Mouse (Mus musculus) neural tube, embryonic 11.5 days (tissue): ENCODE data around the gene Dhx34. TPM values are rescaled to one million over a fixed set of nuclear protein-coding genes. Genes with fewer than 3 reads are reported as not detected.

ENCODE experiments used
- ATAC-seq: fragments of 200-750 bp; cut with Nextera tagmentation; 2 replicates; pipeline ENCODE4 v1.8.0; 2017; ENCODE audit warnings: moderate number of reproducible peaks, mild to moderate bottlenecking, moderate TSS enrichment, moderate library complexity; ENCODE audit not compliant: insufficient read depth, low FRiP score, low TSS enrichment
- DNase-seq: peaks from one replicate; pipeline ENCODE4 v3.0.0-alpha.2; 2015; ENCODE audit warnings: low spot score
- H3K27ac ChIP-seq: fragments of 300-500 bp; sonication (generic); 2 replicates; pipeline ENCODE4 v1.5.1; 2014; ENCODE audit warnings: low read depth, mild to moderate bottlenecking, low read length
- H3K27me3 ChIP-seq: fragments of 300-500 bp; sonication (generic); 2 replicates; pipeline ENCODE4 v1.6.1; 2014; ENCODE audit warnings: mild to moderate bottlenecking, low read length, mixed read lengths; ENCODE audit not compliant: control insufficient read depth, insufficient read depth
- H3K36me3 ChIP-seq: fragments of 300-500 bp; sonication (generic); 2 replicates; pipeline ENCODE4 v1.6.1; 2014; ENCODE audit warnings: mild to moderate bottlenecking, low read length, moderate library complexity, mixed read lengths; ENCODE audit not compliant: control insufficient read depth, insufficient read depth
- H3K4me1 ChIP-seq: fragments of 300-500 bp; sonication (generic); 2 replicates; pipeline ENCODE4 v1.6.1; 2014; ENCODE audit warnings: low read length, mixed read lengths; ENCODE audit not compliant: control insufficient read depth, insufficient read depth
- H3K4me2 ChIP-seq: fragments of 300-500 bp; sonication (generic); 2 replicates; pipeline ENCODE4 v1.6.1; 2014; ENCODE audit warnings: low read depth, mild to moderate bottlenecking, moderate library complexity
- H3K4me3 ChIP-seq: fragments of 300-500 bp; sonication (generic); 2 replicates; pipeline ENCODE4 v1.5.1; 2014; ENCODE audit warnings: low read depth, low read length
- H3K9ac ChIP-seq: fragments of 300-500 bp; sonication (generic); 2 replicates; pipeline ENCODE4 v1.6.1; 2014; ENCODE audit warnings: mild to moderate bottlenecking, low read length
- H3K9me3 ChIP-seq: fragments of 300-500 bp; sonication (generic); 2 replicates; pipeline ENCODE4 v1.6.1; 2016; ENCODE audit warnings: low read length; ENCODE audit not compliant: control insufficient read depth
- WGBS: fragments of 180-500 bp; shearing (Covaris S2); extraction: QIAGEN DNeasy Blood & Tissue Kit; methylation state at CpG from one replicate; pipeline ENCODE4 v1.1.7; 2014; 5-methylcytosine and 5-hydroxymethylcytosine counted together
- polyA plus RNA-seq: library from polyadenylated mRNA; unstranded; fragments of >200 nt; fragmentation: Nextera tagmentation; extraction: Ambion mirVana; gene quantifications from 2 replicates; pipeline ENCODE4 v1.2.1, GENCODE M21; 2014

The Dhx34 gene
- polyA plus RNA-seq, 1 experiment from 2014 or later, result 12.1 TPM

GRCm38 (mm10) chr7:16150191-16151145 is 71.4 kb downstream of the Dhx34 start:
- DNase-seq (no peak), ATAC-seq (no peak)
- no peak overlapping the region for H3K4me2 ChIP-seq
- no peak overlapping the region for H3K9ac ChIP-seq
- peaks cover 3% of the 10 kb centered on the region; the same call in 1 of the 2 replicates for H3K36me3 ChIP-seq
- no peak overlapping the region for H3K4me3 ChIP-seq
- H3K27me3 ChIP-seq, result peaks cover 2% of the 10 kb centered on the region; the same call in 1 of the 2 replicates
- H3K4me1 ChIP-seq, result no peaks in the 10 kb centered on the region
- no peak overlapping the region for H3K27ac ChIP-seq
- WGBS, result 76% methylated on average over 9 of the region's 9 CpGs
- H3K9me3 ChIP-seq, result no peaks in the 10 kb centered on the region

- no peak overlapping the region for H3K27ac ChIP-seq
These were observed 72.6 kb downstream of the Dhx34 start for GRCm38 (mm10) chr7:16149241-16149640.

GRCm38 (mm10) chr7:16147643-16148042 is 74.2 kb downstream of the Dhx34 start:
- no peak overlapping the region for H3K27ac ChIP-seq
- H3K4me2 ChIP-seq, result no peak overlapping the region
- H3K4me3 ChIP-seq, result no peak overlapping the region
- WGBS, result 14% methylated on average over 15 of the region's 15 CpGs
- ATAC-seq (no peak), DNase-seq (peak; percentile 60)
- H3K4me1 ChIP-seq, result no peaks in the 10 kb centered on the region
- peaks cover 3% of the 10 kb centered on the region; the same call in 1 of the 2 replicates for H3K36me3 ChIP-seq
- H3K9me3 ChIP-seq, result no peaks in the 10 kb centered on the region
- H3K27me3 ChIP-seq, result peaks cover 2% of the 10 kb centered on the region; the same call in 1 of the 2 replicates
- H3K9ac ChIP-seq, result no peak overlapping the region

More at GRCm38 (mm10) chr7:16149241-16149640, 72.6 kb downstream of the Dhx34 start:
- no peaks in the 10 kb centered on the region for H3K9me3 ChIP-seq
- H3K36me3 ChIP-seq, result peaks cover 3% of the 10 kb centered on the region; the same call in 1 of the 2 replicates
- DNase-seq (no peak), ATAC-seq (no peak)
- no peaks in the 10 kb centered on the region for H3K4me1 ChIP-seq
- H3K27me3 ChIP-seq, result peaks cover 2% of the 10 kb centered on the region; the same call in 1 of the 2 replicates
- no peak overlapping the region for H3K4me3 ChIP-seq
- 59% methylated on average over 5 of the region's 5 CpGs for WGBS
- no peak overlapping the region for H3K9ac ChIP-seq
- no peak overlapping the region for H3K4me2 ChIP-seq

Other genes with a start within 250 kb of the Dhx34 start
- gene Bicra, start 174.1 kb downstream of the Dhx34 start, polyA plus RNA-seq, result 7.5 and 8.7 TPM in 2 replicates
- gene Zfp541, start 160.2 kb downstream of the Dhx34 start, polyA plus RNA-seq, result 0.08 TPM in 1 of 2 replicates, not detected in the other
- 175 and 184 TPM in 2 replicates for gene Napa, start 123.6 kb downstream of the Dhx34 start, polyA plus RNA-seq
- gene Kptn, start 102.1 kb downstream of the Dhx34 start, polyA plus RNA-seq, result 21.1 and 22.8 TPM in 2 replicates
- 0.95 and 1.0 TPM in 2 replicates for gene Slc8a2, start 92.2 kb downstream of the Dhx34 start, polyA plus RNA-seq
- gene Meis3, start 46.9 kb downstream of the Dhx34 start, polyA plus RNA-seq, result 171 and 196 TPM in 2 replicates
- gene C5ar2, start 22.1 kb upstream of the Dhx34 start, polyA plus RNA-seq, result 0.07 TPM in 1 of 2 replicates, not detected in the other
- 2.1 and 2.3 TPM in 2 replicates for gene C5ar1, start 37.5 kb upstream of the Dhx34 start, polyA plus RNA-seq
- 12.7 and 13.8 TPM in 2 replicates for gene Inafm1, start 51.6 kb upstream of the Dhx34 start, polyA plus RNA-seq
- 19.6 and 20.8 TPM in 2 replicates for gene Ccdc9, start 64.8 kb upstream of the Dhx34 start, polyA plus RNA-seq
- 8.4 and 11.9 TPM in 2 replicates for gene Bbc3, start 86.4 kb upstream of the Dhx34 start, polyA plus RNA-seq
- 384 and 394 TPM in 2 replicates for gene Sae1, start 165.8 kb upstream of the Dhx34 start, polyA plus RNA-seq
- gene Zc3h4, start 178.9 kb upstream of the Dhx34 start, polyA plus RNA-seq, result 16.5 and 17.3 TPM in 2 replicates
- 57.2 and 59.6 TPM in 2 replicates for gene Tmem160, start 230.7 kb upstream of the Dhx34 start, polyA plus RNA-seq